Mouse (Mus musculus) stomach, embryonic 16.5 days (tissue): Measurements from ENCODE around the gene Hnrnpm. TPM values are rescaled to one million over a fixed set of nuclear protein-coding genes. Genes with fewer than 3 reads are reported as not detected.
A peak's percentile ranks its signal among the peaks of the same experiment; 100 is the strongest.
"Not testable (repeated sequence)": the region's sequence is repeated elsewhere in the genome, so short reads cannot be mapped to it uniquely, and the experiment has no call there.

ENCODE experiments used
- ATAC-seq: fragments of 200-750 bp; cut with Nextera tagmentation; 2 replicates; pipeline ENCODE4 v1.8.0; 2017; ENCODE audit warnings: moderate number of reproducible peaks, moderate TSS enrichment; ENCODE audit not compliant: insufficient read depth, low FRiP score
- H3K27ac ChIP-seq: fragments of 300-500 bp; sonication (generic); 2 replicates; pipeline ENCODE4 v1.5.1; 2014; ENCODE audit warnings: low read length
- H3K27me3 ChIP-seq: fragments of 300-500 bp; sonication (generic); 2 replicates; pipeline ENCODE4 v1.6.1; 2014; ENCODE audit warnings: low read length, control low read depth, mixed read lengths; ENCODE audit not compliant: control insufficient read depth, insufficient read depth
- H3K36me3 ChIP-seq: fragments of 300-500 bp; sonication (generic); 2 replicates; pipeline ENCODE4 v1.6.1; 2014; ENCODE audit warnings: low read length; ENCODE audit not compliant: control insufficient read depth, insufficient read depth
- H3K4me1 ChIP-seq: fragments of 300-500 bp; sonication (generic); 2 replicates; pipeline ENCODE4 v1.6.1; 2014; ENCODE audit warnings: low read length, control low read depth, mixed read lengths; ENCODE audit not compliant: control insufficient read depth, insufficient read depth
- H3K4me2 ChIP-seq: fragments of 300-500 bp; sonication (generic); 2 replicates; pipeline ENCODE4 v1.6.1; 2014; ENCODE audit warnings: low read depth, low read length, mixed read lengths
- H3K4me3 ChIP-seq: fragments of 300-500 bp; sonication (generic); replicated peaks from 2 replicates; pipeline ENCODE4 v1.5.1; 2014; ENCODE audit warnings: mild to moderate bottlenecking, low read length
- H3K9ac ChIP-seq: fragments of 300-500 bp; sonication (generic); 2 replicates; pipeline ENCODE4 v1.6.1; 2014; ENCODE audit warnings: low read length
- H3K9me3 ChIP-seq: fragments of 300-500 bp; sonication (generic); replicated peaks from 2 replicates; pipeline ENCODE4 v1.6.1; 2016; ENCODE audit warnings: low read length, control low read depth; ENCODE audit not compliant: control insufficient read depth
- WGBS: fragments of 180-500 bp; shearing (Covaris S2); extraction: QIAGEN DNeasy Blood & Tissue Kit; methylation state at CpG from one replicate; pipeline ENCODE4 v1.1.7; 2014; 5-methylcytosine and 5-hydroxymethylcytosine counted together
- polyA plus RNA-seq: library from polyadenylated mRNA; unstranded; fragments of >200 nt; fragmentation: Nextera tagmentation; extraction: Ambion mirVana; gene quantifications from 2 replicates; pipeline ENCODE4 v1.2.1, GENCODE M21; 2015

Gene Hnrnpm
- 281 and 295 TPM in 2 replicates for polyA plus RNA-seq

DNA sequence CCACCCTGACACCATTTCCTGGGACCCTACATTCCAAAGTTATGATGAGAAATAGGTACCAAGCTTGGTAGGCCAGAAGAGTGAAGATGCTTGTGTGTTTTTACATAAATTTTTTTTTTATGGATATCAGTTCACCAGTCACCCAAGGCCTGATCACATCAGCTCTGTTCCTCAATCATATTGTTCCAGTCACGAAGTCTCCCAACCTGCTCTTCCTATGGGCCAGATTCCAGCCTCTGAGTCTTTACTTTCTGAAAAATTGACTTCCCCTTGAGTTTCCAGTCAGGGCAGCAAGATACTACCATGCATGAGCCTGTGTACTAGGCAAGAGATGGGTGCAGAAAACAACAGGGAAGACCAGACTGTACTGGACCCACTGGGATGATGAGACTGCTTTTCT lies at the start of gene Hnrnpm:
Gene Hnrnpm (minus strand): TSS at position 101 of the 400 bp plus-strand sequence.
- Histone ChIP-seq H3K27ac (peak within 1 kb of the TSS; percentile 11; the same call in 1 of the 2 replicates), H3K36me3 (no peaks in the 10 kb centered on the region), H3K27me3 (no peaks in the 10 kb centered on the region), H3K9ac (peak within 1 kb of the TSS; percentile 97), H3K4me3 (peak within 1 kb of the TSS; percentile 85), H3K4me1 (peaks cover 22% of the 10 kb centered on the region), H3K9me3 (no peaks in the 10 kb centered on the region), H3K4me2 (peak within 1 kb of the TSS; percentile 56)
- WGBS, result 84% methylated on average over 1 of the region's 1 CpGs
- ATAC-seq, result no peak

DNA sequence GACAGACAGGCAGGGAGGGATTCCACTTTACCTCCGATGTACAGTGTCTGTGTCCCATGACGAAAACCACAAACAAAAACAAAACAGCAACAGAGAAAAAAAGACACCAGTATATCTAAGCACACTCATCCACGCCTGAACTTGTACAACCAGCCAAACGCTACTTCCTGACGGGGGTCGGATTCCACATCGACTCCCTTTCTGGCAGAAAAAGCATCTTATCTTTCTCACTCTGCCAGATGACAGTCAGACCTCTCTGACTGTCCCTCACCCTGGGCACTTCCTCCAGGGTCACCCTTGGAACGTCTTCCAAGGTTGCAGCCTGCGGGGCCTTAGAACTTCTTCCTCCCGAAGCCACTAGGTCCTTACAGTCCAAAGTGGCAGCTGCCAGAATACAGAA lies 46.9 kb upstream of the Hnrnpm start:
- H3K9ac ChIP-seq, H3K36me3 ChIP-seq, H3K9me3 ChIP-seq, H3K4me3 ChIP-seq, ATAC-seq, H3K4me1 ChIP-seq, H3K27me3 ChIP-seq, H3K4me2 ChIP-seq, H3K27ac ChIP-seq: not testable (repeated sequence)
- 69% methylated on average over 10 of the region's 10 CpGs for WGBS

DNA sequence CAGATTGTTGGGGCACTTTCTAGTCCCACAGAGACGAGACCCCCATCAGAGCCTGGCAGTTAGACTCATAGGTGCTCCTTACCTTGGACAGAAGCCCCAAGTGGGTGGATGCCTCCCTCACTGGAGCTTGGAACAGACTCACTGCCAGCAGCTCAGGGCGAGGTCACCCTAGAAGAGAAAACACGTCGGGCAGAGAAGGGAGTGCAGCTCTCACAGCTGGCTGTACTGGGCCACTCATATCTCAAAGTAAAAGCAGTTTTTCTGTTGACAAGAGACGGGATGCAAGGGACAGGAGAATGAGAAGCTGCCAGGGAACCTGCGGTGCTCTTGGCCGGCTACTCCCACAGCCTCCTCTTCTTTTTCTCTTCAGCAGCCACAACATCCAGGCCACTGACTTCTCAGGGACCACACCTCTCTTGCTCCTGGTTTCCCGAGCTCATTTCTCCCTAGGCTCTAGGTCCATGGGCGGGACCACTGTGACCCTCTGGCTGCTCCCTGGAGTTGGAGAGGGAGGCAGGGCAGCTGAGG lies 46.0 kb upstream of the Hnrnpm start:
- H3K27ac ChIP-seq, H3K9ac ChIP-seq, H3K27me3 ChIP-seq, H3K36me3 ChIP-seq, H3K4me3 ChIP-seq, H3K9me3 ChIP-seq, H3K4me1 ChIP-seq, ATAC-seq, H3K4me2 ChIP-seq: not testable (repeated sequence)
- 42% methylated on average over 9 of the region's 9 CpGs for WGBS

DNA sequence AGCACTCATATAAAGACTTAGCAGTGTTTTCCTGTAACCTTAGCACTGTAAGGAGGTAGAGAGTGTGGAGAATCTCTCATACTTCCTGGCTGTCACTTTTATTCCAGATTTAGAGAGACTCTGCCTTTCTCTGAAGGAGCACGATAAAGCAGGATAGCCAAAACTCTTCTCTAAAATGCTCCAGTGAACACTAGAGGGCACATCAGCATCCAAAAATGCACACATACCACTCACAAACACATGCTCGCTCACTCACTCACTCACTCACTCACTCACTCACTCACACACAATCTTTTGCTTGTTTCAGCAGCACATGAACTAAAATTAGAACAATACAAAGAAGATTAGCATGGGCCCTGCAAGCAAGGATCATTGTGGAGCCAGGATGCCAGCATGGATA lies 42.6 kb upstream of the Hnrnpm start:
- WGBS, result 66% methylated on average over 2 of the region's 2 CpGs
- H3K27ac ChIP-seq, result no peak overlapping the region
- no peak overlapping the region for H3K4me3 ChIP-seq
- no peaks in the 10 kb centered on the region for H3K27me3 ChIP-seq
- no peak overlapping the region for H3K4me2 ChIP-seq
- no peaks in the 10 kb centered on the region for H3K36me3 ChIP-seq
- ATAC-seq, result no peak
- H3K9me3 ChIP-seq, result no peaks in the 10 kb centered on the region
- H3K4me1 ChIP-seq, result no peaks in the 10 kb centered on the region
- H3K9ac ChIP-seq, result no peak overlapping the region

DNA sequence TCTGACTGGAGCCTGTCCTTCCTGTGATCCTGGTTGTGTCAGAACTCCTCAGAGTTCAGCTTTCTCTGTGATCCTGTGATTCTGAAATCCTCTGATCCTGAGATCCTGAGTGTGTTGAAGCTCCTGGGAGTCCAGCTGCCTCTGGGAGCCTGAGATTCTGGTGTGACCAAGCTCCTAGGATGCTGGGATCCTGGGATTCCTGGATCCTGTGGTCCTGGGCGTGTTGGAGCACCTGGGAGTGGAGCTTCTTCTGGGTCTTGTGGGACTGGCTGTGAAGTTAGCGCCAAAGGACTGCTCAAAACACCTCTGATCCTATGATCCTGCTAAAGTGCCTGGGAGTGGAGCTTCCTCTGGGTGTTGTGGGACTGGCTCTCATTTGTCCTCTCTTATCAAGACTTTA lies 41.7 kb upstream of the Hnrnpm start:
- no peaks in the 10 kb centered on the region for H3K4me1 ChIP-seq
- ATAC-seq, result no peak
- no peak overlapping the region for H3K27ac ChIP-seq
- no peaks in the 10 kb centered on the region for H3K9me3 ChIP-seq
- H3K36me3 ChIP-seq, result no peaks in the 10 kb centered on the region
- no peaks in the 10 kb centered on the region for H3K27me3 ChIP-seq
- no peak overlapping the region for H3K9ac ChIP-seq
- H3K4me2 ChIP-seq, result no peak overlapping the region
- H3K4me3 ChIP-seq, result no peak overlapping the region
- WGBS, result 74% methylated on average over 2 of the region's 2 CpGs

DNA sequence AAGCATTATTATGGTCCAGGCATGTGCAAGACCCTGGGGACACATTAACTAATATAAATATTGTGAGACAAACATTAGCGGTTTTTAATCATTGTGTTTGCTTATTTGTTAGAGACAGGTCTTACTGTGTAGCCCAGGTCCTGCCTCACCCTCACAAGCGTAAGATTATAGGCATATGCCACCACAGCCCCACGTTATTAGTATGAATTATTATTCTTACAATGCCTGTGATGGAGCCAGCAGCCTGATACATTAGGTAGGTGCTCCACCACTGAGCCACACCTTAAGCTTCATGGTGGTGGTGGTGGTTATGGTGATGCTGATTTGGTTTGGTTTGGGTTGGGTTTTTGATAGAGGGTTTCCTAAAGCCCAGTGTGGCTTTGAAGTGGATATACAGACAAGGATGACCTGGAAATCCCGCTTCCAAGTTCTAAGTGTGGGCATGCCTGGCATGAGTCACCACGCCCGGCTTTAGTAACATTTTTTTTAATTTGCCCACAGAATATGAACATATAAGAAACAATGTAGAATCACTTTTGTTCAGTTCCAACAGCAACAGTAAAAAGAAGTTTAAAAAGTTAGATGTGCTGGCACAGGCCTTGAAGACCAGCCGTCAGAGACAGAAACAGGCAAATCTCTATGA lies 33.2 kb upstream of the Hnrnpm start:
- Histone ChIP-seq H3K4me3 (no peak overlapping the region), H3K4me1 (no peaks in the 10 kb centered on the region), H3K9ac (no peak overlapping the region), H3K36me3 (no peaks in the 10 kb centered on the region), H3K27me3 (no peaks in the 10 kb centered on the region), H3K9me3 (no peaks in the 10 kb centered on the region), H3K4me2 (no peak overlapping the region), H3K27ac (no peak overlapping the region)
- 86% methylated on average over 7 of the region's 7 CpGs for WGBS
- no peak for ATAC-seq

DNA sequence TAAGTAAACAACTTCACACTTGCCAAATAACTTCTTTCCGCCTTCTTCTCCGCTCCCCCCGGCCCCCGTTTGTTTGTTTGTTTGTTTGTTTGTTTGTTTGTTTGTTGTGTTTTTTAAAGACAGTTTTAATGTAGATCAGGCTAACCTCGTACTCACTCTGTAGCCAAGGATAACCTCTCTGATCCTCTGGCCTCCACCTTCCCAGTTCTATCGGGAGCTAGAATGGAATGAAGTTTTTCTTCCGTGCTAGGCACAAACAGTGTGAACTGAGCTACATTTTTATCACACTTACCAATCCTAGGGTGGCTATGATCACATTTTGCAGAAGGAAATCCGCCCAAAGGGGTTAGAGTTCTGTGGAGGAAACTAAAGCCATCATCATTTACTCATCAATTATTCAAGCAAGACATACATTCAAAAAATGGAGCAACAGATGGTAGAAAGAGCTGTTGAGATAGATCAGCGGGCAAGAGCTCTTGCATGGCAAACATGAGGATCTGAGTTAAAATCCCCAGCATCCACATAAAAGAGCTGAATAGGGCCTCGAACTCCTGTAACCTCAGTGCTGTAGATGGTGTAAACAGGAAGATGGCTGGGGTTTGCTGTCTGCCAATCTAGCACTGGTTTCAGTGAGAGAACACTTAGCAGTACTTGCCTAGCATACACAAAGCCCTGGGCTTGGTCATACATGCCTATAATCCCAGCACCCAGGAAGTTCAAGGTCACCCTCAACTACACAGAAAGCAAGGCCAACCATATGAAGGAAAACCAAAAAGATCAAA lies 32.5 kb upstream of the Hnrnpm start:
- Histone ChIP-seq H3K27ac (no peak overlapping the region), H3K27me3 (no peaks in the 10 kb centered on the region), H3K4me2 (peak overlapping the region; percentile 35; the same call in 1 of the 2 replicates), H3K9me3 (no peaks in the 10 kb centered on the region), H3K36me3 (no peaks in the 10 kb centered on the region), H3K4me3 (peak overlapping the region; percentile 83; the same call in 1 of the 2 replicates), H3K4me1 (no peaks in the 10 kb centered on the region), H3K9ac (no peak overlapping the region)
- 42% methylated on average over 10 of the region's 10 CpGs for WGBS
- 0 out of 2 replicates have a peak, but pooled peaks have one; percentile 2 for ATAC-seq

DNA sequence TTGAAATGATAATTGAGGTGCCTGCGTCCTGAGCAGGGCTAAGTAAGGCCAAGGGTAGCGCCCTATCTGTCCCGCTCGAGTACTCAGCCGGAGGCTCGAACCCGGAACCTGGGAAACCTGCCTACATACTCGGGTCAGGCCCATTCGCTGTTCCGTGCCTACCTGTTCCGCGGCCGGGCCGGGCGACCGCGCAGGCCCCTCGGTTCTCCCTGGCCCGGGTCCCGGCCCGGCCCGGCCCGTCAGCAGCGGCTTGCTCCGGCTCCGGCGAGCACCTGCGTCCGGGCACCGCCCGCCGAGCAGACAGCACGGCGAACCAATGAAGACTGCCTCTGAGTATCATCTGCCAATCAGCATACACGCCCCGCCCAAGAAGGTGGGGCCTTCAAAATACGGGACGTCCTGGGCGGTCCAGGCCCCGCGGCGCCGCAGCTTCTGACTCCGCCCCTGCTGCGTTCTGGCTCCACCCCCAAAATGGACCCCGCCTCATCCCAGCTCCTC lies 31.8 kb upstream of the Hnrnpm start, which contains the start of gene March2:
Gene March2 (minus strand): TSS at position 287 of the 498 bp plus-strand sequence.
- 0 out of 2 replicates have a peak within 1 kb of the TSS, but pooled peaks have one; percentile 6 for H3K27ac ChIP-seq
- under 1% methylated on average over 46 of the region's 46 CpGs for WGBS
- no peaks in the 10 kb centered on the region for H3K4me1 ChIP-seq
- ATAC-seq, result peak; percentile 100
- H3K4me2 ChIP-seq, result peak within 1 kb of the TSS; percentile 85
- no peaks in the 10 kb centered on the region for H3K36me3 ChIP-seq
- H3K9me3 ChIP-seq, result no peaks in the 10 kb centered on the region
- H3K4me3 ChIP-seq, result peak within 1 kb of the TSS; percentile 83
- H3K27me3 ChIP-seq, result no peaks in the 10 kb centered on the region
- H3K9ac ChIP-seq, result peak within 1 kb of the TSS; percentile 81

DNA sequence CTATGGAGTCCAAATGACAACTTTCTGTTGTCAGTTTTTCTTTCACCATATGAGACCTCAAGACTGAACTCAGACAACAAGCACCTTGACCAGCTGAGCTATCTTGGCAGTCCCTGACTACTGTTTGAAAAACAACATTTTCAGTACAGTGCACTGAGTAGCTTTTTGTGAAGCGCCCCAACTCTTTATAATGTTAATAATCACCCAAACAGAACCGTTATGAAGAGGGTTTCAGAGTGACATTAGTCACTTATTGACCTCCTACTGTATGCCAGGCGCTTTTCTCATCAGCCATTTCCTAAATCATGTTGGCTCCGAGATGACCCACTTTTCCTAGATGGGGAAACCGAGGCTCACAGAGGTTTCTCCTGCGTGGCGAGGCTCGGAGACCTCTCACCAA lies 31.3 kb upstream of the Hnrnpm start:
- no peaks in the 10 kb centered on the region for H3K4me1 ChIP-seq
- H3K36me3 ChIP-seq, result no peaks in the 10 kb centered on the region
- H3K9ac ChIP-seq, result peak overlapping the region; percentile 81
- no peaks in the 10 kb centered on the region for H3K9me3 ChIP-seq
- peak overlapping the region; percentile 83 for H3K4me3 ChIP-seq
- 7% methylated on average over 8 of the region's 8 CpGs for WGBS
- H3K4me2 ChIP-seq, result peak overlapping the region; percentile 85
- H3K27me3 ChIP-seq, result no peaks in the 10 kb centered on the region
- ATAC-seq, result no peak
- H3K27ac ChIP-seq, result 0 out of 2 replicates have a peak overlapping the region, but pooled peaks have one; percentile 6
